Mouse (Mus musculus): ENCODE data around the gene Supv3l1. TPM values are rescaled to one million over a fixed set of nuclear protein-coding genes. Genes with fewer than 3 reads are reported as not detected.
"Not testable (repeated sequence)": the region's sequence is repeated elsewhere in the genome, so short reads cannot be mapped to it uniquely, and the experiment has no call there.

Supv3l1 gene
- 26.6 and 27.0 TPM in 2 replicates for polyA plus RNA-seq (2015; fragmentation: Nextera tagmentation; extraction: Ambion mirVana)

DNA sequence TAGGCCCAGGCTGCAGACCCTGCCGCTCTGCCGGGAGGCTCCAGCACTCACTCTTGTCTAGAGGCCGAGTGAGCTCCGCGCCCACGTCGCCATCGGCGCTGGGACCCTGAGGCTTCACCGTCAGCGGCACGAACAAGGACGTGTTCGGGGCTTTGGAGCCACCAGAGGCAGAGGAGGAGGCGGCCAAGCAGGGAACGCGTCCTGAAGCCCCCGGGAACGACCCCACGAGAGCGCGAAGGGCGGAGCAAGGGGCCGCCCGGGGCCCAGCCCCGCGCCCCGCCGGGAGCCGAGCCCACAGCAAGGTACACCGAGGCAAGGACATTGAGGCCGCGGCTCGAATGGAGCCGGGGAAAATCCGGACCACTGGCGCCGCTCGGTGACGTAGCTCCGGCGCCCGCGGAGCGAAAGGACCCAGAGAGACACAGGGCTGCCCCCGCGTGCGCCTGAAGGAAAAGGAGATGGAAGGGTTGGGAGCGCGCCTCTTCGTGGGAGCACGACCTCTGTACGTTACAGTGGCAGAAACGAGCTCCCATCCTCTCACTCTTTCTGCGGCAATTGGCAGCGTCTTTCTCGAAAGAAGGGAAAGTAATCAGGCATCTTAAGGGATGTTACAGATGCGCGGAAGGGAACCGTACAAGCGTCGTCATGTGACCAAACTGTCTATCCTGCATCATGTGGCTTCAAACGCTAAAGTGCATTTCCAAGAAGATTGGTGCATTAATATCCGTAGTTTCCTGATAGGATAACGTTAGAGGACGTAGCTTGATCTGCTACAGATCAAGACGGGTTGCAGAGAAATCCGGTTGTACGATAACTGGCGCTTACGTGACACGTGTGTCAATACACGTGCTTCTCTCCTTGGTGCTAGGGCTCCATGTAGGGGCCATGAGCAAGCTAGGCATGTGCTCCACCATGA is at the start of gene Supv3l1, which contains the start of gene 4930507D05Rik:
Gene Supv3l1, minus strand, starts transcription at position 375 of the 916 bp plus-strand sequence.
Gene 4930507D05Rik, plus strand, starts transcription at position 126 of the 916 bp plus-strand sequence.
- peaks cover 38% of the 10 kb centered on the region for H3K36me3 ChIP-seq
- peak within 1 kb of the TSS; percentile 94 for H3K4me3 ChIP-seq
- H3K9ac ChIP-seq: peak within 1 kb of the TSS; percentile 99
- peak within 1 kb of the TSS; percentile 79 for H3K4me2 ChIP-seq
- WGBS: under 1% methylated on average over 73 of the region's 73 CpGs
- peak within 1 kb of the TSS; percentile 86 for H3K27ac ChIP-seq (replicated peaks)
- H3K4me1 ChIP-seq: peaks cover 19% of the 10 kb centered on the region
- H3K9me3 ChIP-seq: no peaks in the 10 kb centered on the region
- ATAC-seq (ENCODE audit: extremely low read depth, insufficient number of reproducible peaks, low FRiP score, low TSS enrichment): peak; percentile 79
- no peaks in the 10 kb centered on the region for H3K27me3 ChIP-seq (replicated peaks)

DNA sequence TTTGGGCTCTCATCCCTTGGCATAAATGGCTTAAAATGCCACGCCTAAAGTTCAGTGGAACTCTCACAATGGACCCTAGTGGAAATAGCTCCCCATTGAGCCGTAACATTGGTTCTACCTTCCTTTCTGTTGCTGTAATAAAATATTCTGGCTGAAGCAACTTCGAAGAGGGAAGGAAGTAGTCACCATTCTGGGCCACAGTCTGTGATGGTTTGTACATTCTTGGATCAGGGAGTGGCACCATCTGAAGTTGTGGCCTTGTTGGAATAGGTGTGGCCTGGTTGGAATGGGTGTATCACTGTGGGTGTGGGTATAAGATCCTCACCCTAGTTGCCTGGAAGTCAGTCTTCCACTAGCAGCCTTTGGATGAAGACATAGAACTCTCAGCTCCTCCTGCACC is 42.1 kb upstream of the Supv3l1 start:
- not testable (repeated sequence) for H3K4me3 ChIP-seq; H3K4me2 ChIP-seq; ATAC-seq (ENCODE audit: extremely low read depth, insufficient number of reproducible peaks, low FRiP score, low TSS enrichment); H3K9ac ChIP-seq; H3K36me3 ChIP-seq; H3K27me3 ChIP-seq (replicated peaks); H3K9me3 ChIP-seq; H3K27ac ChIP-seq (replicated peaks)
- H3K4me1 ChIP-seq: peaks cover 11% of the 10 kb centered on the region
- 77% methylated on average over 3 of the region's 3 CpGs for WGBS

DNA sequence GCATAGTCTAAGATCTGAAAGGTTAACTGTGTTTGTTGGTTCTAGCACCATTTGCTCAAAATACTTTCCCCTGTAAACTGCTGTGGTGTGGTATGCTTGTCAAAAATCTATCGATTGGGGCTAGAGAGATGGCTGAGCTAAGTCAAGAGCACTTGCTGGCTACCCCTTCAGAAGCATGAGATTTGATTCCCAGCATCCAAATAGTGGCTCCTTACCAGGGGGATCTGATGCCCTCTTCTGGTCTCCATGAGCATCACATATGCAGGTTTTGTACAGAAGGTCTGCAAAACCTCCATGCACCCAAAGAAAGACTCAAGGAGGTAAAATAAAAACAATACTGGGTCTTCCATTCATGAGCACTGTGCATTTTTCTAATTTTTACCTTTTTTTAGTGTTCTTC is 38.7 kb upstream of the Supv3l1 start:
- ATAC-seq (ENCODE audit: extremely low read depth, insufficient number of reproducible peaks, low FRiP score, low TSS enrichment): no peak
- H3K9ac ChIP-seq: no peak overlapping the region
- no peak overlapping the region for H3K4me3 ChIP-seq
- peak overlapping the region; percentile 77; the same call in 1 of the 2 replicates for H3K27ac ChIP-seq (replicated peaks)
- no peaks in the 10 kb centered on the region for H3K27me3 ChIP-seq (replicated peaks)
- H3K4me2 ChIP-seq: peak overlapping the region; percentile 86; the same call in 1 of the 2 replicates
- WGBS: 15% methylated on average over 1 of the region's 1 CpGs
- no peaks in the 10 kb centered on the region for H3K9me3 ChIP-seq
- H3K4me1 ChIP-seq: peaks cover 18% of the 10 kb centered on the region
- H3K36me3 ChIP-seq: peaks cover 2% of the 10 kb centered on the region; the same call in 1 of the 2 replicates

DNA sequence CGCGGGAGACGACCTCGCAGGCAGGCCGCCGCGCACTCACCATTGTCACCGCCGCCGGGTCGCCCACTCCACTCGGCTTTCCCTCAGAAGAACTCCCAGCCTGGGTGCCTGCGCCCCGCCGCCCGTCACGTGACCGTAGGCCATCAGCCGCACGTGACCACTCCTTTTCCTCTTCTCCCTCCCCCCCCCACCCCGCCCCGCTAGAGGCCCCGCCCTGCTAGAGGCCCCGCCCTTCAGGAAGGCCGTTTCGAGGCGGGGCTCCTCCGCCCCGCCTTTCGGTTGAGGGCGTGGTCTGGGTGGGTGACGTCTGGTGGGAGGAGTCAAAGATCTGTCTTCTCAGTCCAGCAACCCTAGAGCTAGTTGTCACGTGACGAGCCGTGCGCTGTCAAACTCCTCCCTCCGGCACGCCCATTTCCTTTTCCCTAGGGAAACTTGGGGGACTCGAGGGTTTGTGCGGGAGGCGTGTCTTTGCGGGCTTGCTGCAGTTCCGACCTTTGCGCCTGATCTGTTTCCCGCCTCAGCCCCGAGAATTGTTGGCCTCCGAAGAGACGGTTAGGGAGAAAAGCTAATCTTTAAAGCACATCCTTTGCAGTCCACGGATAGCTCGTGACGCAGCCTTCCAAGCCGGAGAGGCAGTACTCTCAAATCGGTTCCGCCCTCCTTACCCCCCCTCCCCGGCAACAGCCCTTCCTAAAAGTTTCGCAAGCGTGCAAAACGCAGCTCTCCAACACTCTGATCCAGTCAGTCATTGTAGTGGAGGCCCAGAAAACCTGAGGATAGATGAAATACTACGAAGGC is 37.3 kb upstream of the Supv3l1 start, which contains the start of gene Vps26a:
Gene Vps26a, minus strand, starts transcription at position 188 of the 798 bp plus-strand sequence.
- peaks cover 2% of the 10 kb centered on the region; the same call in 1 of the 2 replicates for H3K36me3 ChIP-seq
- no peaks in the 10 kb centered on the region for H3K9me3 ChIP-seq
- peaks cover 18% of the 10 kb centered on the region for H3K4me1 ChIP-seq
- peak; percentile 87 for ATAC-seq (ENCODE audit: extremely low read depth, insufficient number of reproducible peaks, low FRiP score, low TSS enrichment)
- WGBS: under 1% methylated on average over 59 of the region's 59 CpGs
- H3K4me3 ChIP-seq: peak within 1 kb of the TSS; percentile 98
- peak within 1 kb of the TSS; percentile 86 for H3K4me2 ChIP-seq
- H3K27ac ChIP-seq (replicated peaks): peak within 1 kb of the TSS; percentile 89
- peak within 1 kb of the TSS; percentile 95 for H3K9ac ChIP-seq
- no peaks in the 10 kb centered on the region for H3K27me3 ChIP-seq (replicated peaks)

DNA sequence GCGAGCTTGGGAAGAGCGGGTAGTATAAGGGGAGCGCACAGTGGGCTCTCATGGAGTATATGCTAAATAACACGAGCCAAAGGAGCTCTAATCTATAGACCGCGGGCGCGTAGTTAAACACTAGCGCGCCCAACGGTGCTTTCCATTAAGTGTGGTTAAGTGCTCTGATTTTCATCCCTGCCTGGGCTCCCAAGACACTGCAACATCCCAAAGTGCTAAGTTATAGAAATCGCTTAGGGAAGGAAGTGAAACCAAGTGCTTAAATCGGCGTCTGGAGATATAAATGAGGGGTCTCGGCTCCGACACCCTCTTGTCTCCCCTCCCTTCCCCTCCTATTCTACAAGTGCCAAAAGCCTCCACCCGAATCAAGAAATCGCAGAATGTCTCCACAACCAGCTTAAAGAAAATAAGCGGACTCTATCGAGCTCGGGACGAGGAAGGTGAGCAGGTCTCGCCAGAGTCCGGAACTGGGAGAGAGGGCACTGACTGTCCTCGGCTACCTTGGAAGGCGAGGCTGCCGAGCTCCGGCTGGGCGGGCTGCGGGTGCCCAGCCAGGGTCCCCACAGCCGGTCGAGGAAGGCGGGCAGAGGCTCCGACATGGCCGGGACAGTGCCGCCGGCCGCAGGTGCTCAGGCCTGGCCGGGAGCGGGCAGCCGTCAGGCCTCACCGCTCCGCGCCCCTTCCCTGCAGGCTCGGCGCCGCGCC is 36.5 kb upstream of the Supv3l1 start:
- no peak for ATAC-seq (ENCODE audit: extremely low read depth, insufficient number of reproducible peaks, low FRiP score, low TSS enrichment)
- Histone ChIP-seq H3K27me3 (replicated peaks) (no peaks in the 10 kb centered on the region), H3K27ac (replicated peaks) (peak overlapping the region; percentile 89), H3K9ac (peak overlapping the region; percentile 95), H3K9me3 (no peaks in the 10 kb centered on the region), H3K4me1 (peaks cover 18% of the 10 kb centered on the region), H3K4me2 (peak overlapping the region; percentile 79), H3K4me3 (peak overlapping the region; percentile 98), H3K36me3 (peaks cover 2% of the 10 kb centered on the region; the same call in 1 of the 2 replicates)
- WGBS: under 1% methylated on average over 47 of the region's 48 CpGs

DNA sequence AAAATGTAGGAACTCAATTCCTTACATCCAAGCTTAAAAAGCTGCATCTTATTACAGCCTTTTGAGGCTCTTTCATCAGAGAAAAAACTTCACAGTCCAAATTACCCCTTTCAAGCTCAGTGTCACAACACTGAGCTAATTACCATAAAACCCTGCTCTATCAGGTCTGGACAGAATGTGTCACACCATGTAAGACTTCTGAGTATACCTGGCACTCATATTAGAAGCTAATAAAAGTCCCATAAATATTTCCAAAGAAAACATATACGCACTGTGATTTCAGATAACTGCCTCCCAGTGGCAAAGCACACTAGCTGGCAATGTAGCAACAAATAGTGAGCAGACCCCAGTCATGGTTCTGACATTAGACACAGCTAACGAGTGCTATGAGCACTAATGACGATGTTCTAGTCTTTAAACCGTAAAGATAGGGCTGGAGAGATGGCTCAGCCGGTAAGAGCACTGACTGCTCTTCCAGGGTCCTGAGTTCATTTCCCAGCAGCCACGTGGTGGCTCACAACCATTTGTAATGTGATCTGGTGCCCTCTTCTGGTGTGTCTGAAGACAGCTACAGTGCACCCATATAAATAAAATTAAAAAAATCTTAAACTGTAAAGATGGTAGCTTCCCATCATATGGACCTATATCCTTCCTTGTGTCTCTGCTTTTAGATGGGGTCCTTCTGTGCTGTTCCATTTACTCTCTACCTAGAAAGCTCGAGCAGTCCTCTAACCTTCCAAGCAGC is 31.7 kb upstream of the Supv3l1 start:
- H3K4me1 ChIP-seq: peaks cover 7% of the 10 kb centered on the region
- WGBS: 74% methylated on average over 7 of the region's 7 CpGs
- H3K4me3 ChIP-seq: no peak overlapping the region
- H3K9ac ChIP-seq: no peak overlapping the region
- peaks cover 12% of the 10 kb centered on the region for H3K36me3 ChIP-seq
- no peaks in the 10 kb centered on the region for H3K9me3 ChIP-seq
- no peak overlapping the region for H3K4me2 ChIP-seq
- no peaks in the 10 kb centered on the region for H3K27me3 ChIP-seq (replicated peaks)
- no peak overlapping the region for H3K27ac ChIP-seq (replicated peaks)
- ATAC-seq (ENCODE audit: extremely low read depth, insufficient number of reproducible peaks, low FRiP score, low TSS enrichment): no peak

DNA sequence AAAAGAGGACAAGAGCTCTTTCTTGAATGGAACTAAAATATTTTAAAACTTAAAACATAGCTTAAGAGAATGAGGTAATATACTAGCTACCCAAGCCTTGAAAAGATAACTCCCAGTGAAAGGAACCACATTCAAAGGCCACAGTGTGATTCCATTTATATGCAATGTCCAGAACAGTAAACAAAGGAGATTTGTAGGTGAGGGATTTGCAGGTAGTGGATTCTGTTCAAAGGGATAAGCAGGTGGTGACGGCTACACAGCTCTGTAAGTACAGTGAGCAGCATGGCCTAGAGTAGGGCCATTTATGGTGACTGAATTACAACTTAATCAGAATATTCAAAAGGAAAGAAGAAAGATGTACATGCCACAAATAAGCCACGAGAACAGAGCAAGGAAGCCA is 27.4 kb upstream of the Supv3l1 start:
- Histone ChIP-seq H3K36me3 (peaks cover 19% of the 10 kb centered on the region), H3K4me3 (no peak overlapping the region), H3K4me2 (no peak overlapping the region), H3K27me3 (replicated peaks) (no peaks in the 10 kb centered on the region), H3K4me1 (peaks cover 2% of the 10 kb centered on the region; the same call in 1 of the 2 replicates), H3K27ac (replicated peaks) (no peak overlapping the region), H3K9ac (no peak overlapping the region), H3K9me3 (no peaks in the 10 kb centered on the region)
- WGBS: 74% methylated on average over 2 of the region's 2 CpGs
- no peak for ATAC-seq (ENCODE audit: extremely low read depth, insufficient number of reproducible peaks, low FRiP score, low TSS enrichment)

DNA sequence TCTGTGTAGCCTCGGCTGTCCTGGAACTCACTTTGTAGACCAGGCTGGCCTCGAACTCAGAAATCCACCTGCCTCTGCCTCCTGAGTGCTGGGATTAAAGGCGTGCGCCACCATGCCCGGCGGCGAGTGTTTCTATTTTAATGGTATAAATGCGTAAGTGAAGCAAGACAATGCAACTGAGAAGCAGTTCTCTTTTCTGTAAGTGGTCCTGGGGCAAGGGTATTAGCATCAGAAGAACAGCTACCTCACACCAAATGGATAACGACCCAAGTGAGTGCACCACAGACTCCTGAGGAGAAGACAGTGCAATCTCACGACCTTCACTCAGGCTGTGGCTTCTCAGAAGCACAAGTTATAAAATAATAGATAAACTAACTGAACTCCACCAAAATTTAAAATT is 25.4 kb upstream of the Supv3l1 start:
- no peak overlapping the region for H3K9ac ChIP-seq
- WGBS: 86% methylated on average over 10 of the region's 10 CpGs

DNA sequence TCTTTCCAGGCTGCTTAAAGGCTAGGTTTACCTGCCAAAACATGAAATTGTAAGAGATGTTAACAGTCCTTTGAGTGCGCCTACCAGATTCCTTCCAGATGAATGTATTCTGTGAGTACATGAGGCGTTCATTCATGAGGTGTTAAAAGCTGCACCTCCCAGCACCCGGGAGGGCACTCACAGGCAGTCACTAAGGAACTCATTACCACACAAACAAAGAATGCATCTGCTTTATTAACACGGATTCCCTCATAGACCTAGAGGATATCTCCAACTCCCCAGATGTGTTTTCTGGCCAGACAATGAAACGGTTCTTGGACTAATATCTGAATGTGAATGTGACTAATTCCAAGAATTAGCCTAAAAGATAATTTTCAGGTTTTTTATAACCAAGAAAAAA is 21.6 kb upstream of the Supv3l1 start:
- no peak for ATAC-seq (ENCODE audit: extremely low read depth, insufficient number of reproducible peaks, low FRiP score, low TSS enrichment)
- no peak overlapping the region for H3K9ac ChIP-seq
- no peaks in the 10 kb centered on the region for H3K9me3 ChIP-seq
- no peaks in the 10 kb centered on the region for H3K27me3 ChIP-seq (replicated peaks)
- H3K4me3 ChIP-seq: no peak overlapping the region
- peaks cover 32% of the 10 kb centered on the region for H3K36me3 ChIP-seq
- 28% methylated on average over 5 of the region's 5 CpGs for WGBS
- H3K27ac ChIP-seq (replicated peaks): peak overlapping the region; percentile 32; the same call in 1 of the 2 replicates
- H3K4me2 ChIP-seq: 0 out of 2 replicates have a peak overlapping the region, but pooled peaks have one; percentile 7
- H3K4me1 ChIP-seq: peaks cover 12% of the 10 kb centered on the region

More for the DNA sequence above, 25.4 kb upstream of the Supv3l1 start:
- H3K9me3 ChIP-seq: no peaks in the 10 kb centered on the region
- H3K27ac ChIP-seq (replicated peaks): no peak overlapping the region
- H3K4me1 ChIP-seq: peaks cover 12% of the 10 kb centered on the region
- H3K36me3 ChIP-seq: peaks cover 21% of the 10 kb centered on the region
- ATAC-seq (ENCODE audit: extremely low read depth, insufficient number of reproducible peaks, low FRiP score, low TSS enrichment): no peak
- no peak overlapping the region for H3K4me2 ChIP-seq
- no peaks in the 10 kb centered on the region for H3K27me3 ChIP-seq (replicated peaks)
- no peak overlapping the region for H3K4me3 ChIP-seq

DNA sequence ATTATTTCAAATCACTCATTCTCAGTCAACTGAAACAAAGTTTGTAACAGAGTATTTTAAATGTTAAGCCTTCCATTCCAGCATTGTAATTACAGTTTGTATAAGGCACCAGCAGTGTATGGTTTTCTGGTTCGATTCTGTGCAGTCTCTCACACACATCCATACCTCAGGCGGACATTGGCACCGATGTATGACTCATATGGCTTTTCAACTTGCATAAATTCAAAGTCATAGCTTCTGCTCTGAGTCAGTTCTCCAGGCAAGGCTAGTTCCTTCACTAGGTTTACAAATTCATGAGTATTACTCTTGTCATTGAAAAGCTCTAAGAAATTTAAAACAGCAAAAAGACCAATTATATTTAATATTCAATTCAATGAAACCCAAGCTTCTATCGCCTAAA is 20.2 kb upstream of the Supv3l1 start:
- ATAC-seq (ENCODE audit: extremely low read depth, insufficient number of reproducible peaks, low FRiP score, low TSS enrichment): no peak
- WGBS: 89% methylated on average over 4 of the region's 4 CpGs

More for the DNA sequence above, 20.2 kb upstream of the Supv3l1 start:
- Histone ChIP-seq H3K27me3 (replicated peaks) (no peaks in the 10 kb centered on the region), H3K9ac (no peak overlapping the region), H3K4me2 (no peak overlapping the region), H3K27ac (replicated peaks) (no peak overlapping the region), H3K9me3 (no peaks in the 10 kb centered on the region), H3K36me3 (peaks cover 28% of the 10 kb centered on the region), H3K4me1 (peaks cover 12% of the 10 kb centered on the region), H3K4me3 (no peak overlapping the region)

Measured in heart, embryonic 13.5 days (tissue).